Mouse (Mus musculus): Measurements from ENCODE around the gene Gm10073. TPM values are rescaled to one million over a fixed set of nuclear protein-coding genes. Genes with fewer than 3 reads are reported as not detected.

Gm10073 gene
- polyA plus RNA-seq, 1 experiment from 2014 or later: 1.9 TPM

- Histone ChIP-seq H3K79me2 (ENCODE audit: inconsistent target) (no peaks in the 10 kb centered on the region), H3K36me3 (ENCODE audit: inconsistent target) (no peaks in the 10 kb centered on the region), H3K4me3 (ENCODE audit: inconsistent target) (no peak overlapping the region), H3K27ac (no peak overlapping the region)
- WGBS (ENCODE audit: missing documents): 26% methylated on average over 10 of the region's 10 CpGs
These were observed 24.8 kb downstream of the Gm10073 start for GRCm38 (mm10) chr8:106548366-106548936.

- H3K27ac ChIP-seq: no peak overlapping the region
- 53% methylated on average over 7 of the region's 7 CpGs for WGBS (ENCODE audit: missing documents)
- H3K4me3 ChIP-seq (ENCODE audit: inconsistent target): no peak overlapping the region
- no peaks in the 10 kb centered on the region for H3K79me2 ChIP-seq (ENCODE audit: inconsistent target)
- H3K36me3 ChIP-seq (ENCODE audit: inconsistent target): no peaks in the 10 kb centered on the region
These were observed 26.5 kb downstream of the Gm10073 start for GRCm38 (mm10) chr8:106546746-106547145.

GRCm38 (mm10) chr8:106545149-106545548, 28.1 kb downstream of the Gm10073 start:
- Histone ChIP-seq H3K27ac (no peak overlapping the region), H3K4me3 (ENCODE audit: inconsistent target) (no peak overlapping the region), H3K36me3 (ENCODE audit: inconsistent target) (no peaks in the 10 kb centered on the region), H3K79me2 (ENCODE audit: inconsistent target) (no peaks in the 10 kb centered on the region)
- WGBS (ENCODE audit: missing documents): 68% methylated on average over 2 of the region's 2 CpGs

GRCm38 (mm10) chr8:106543043-106543442, 30.2 kb downstream of the Gm10073 start:
- H3K27ac ChIP-seq: no peak overlapping the region
- no peaks in the 10 kb centered on the region for H3K79me2 ChIP-seq (ENCODE audit: inconsistent target)
- no peaks in the 10 kb centered on the region for H3K36me3 ChIP-seq (ENCODE audit: inconsistent target)
- H3K4me3 ChIP-seq (ENCODE audit: inconsistent target): no peak overlapping the region
- WGBS (ENCODE audit: missing documents): 99% methylated on average over 8 of the region's 8 CpGs

- no peak overlapping the region for H3K4me3 ChIP-seq (ENCODE audit: inconsistent target)
- no peak overlapping the region for H3K27ac ChIP-seq
- H3K36me3 ChIP-seq (ENCODE audit: inconsistent target): no peaks in the 10 kb centered on the region
- H3K79me2 ChIP-seq (ENCODE audit: inconsistent target): no peaks in the 10 kb centered on the region
- 93% methylated on average over 11 of the region's 11 CpGs for WGBS (ENCODE audit: missing documents)
These were observed 32.3 kb downstream of the Gm10073 start for GRCm38 (mm10) chr8:106541002-106541401.

GRCm38 (mm10) chr8:106539193-106539592, 34.1 kb downstream of the Gm10073 start:
- no peaks in the 10 kb centered on the region for H3K79me2 ChIP-seq (ENCODE audit: inconsistent target)
- H3K4me3 ChIP-seq (ENCODE audit: inconsistent target): no peak overlapping the region
- no peaks in the 10 kb centered on the region for H3K36me3 ChIP-seq (ENCODE audit: inconsistent target)
- WGBS (ENCODE audit: missing documents): 86% methylated on average over 5 of the region's 5 CpGs
- no peak overlapping the region for H3K27ac ChIP-seq

GRCm38 (mm10) chr8:106535448-106535847, 37.8 kb downstream of the Gm10073 start:
- Histone ChIP-seq H3K4me3 (ENCODE audit: inconsistent target) (no peak overlapping the region), H3K27ac (no peak overlapping the region), H3K36me3 (ENCODE audit: inconsistent target) (no peaks in the 10 kb centered on the region), H3K79me2 (ENCODE audit: inconsistent target) (no peaks in the 10 kb centered on the region)
- WGBS (ENCODE audit: missing documents): 67% methylated on average over 4 of the region's 4 CpGs

GRCm38 (mm10) chr8:106534449-106534848, 38.8 kb downstream of the Gm10073 start:
- WGBS (ENCODE audit: missing documents): 35% methylated on average over 6 of the region's 6 CpGs
- Histone ChIP-seq H3K79me2 (ENCODE audit: inconsistent target) (no peaks in the 10 kb centered on the region), H3K4me3 (ENCODE audit: inconsistent target) (no peak overlapping the region), H3K27ac (no peak overlapping the region), H3K36me3 (ENCODE audit: inconsistent target) (no peaks in the 10 kb centered on the region)

- 35% methylated on average over 7 of the region's 7 CpGs for WGBS (ENCODE audit: missing documents)
- Histone ChIP-seq H3K36me3 (ENCODE audit: inconsistent target) (no peaks in the 10 kb centered on the region), H3K79me2 (ENCODE audit: inconsistent target) (no peaks in the 10 kb centered on the region), H3K4me3 (ENCODE audit: inconsistent target) (no peak overlapping the region), H3K27ac (no peak overlapping the region)
These were observed 39.6 kb downstream of the Gm10073 start for GRCm38 (mm10) chr8:106533709-106534108.

- Histone ChIP-seq H3K36me3 (ENCODE audit: inconsistent target) (no peaks in the 10 kb centered on the region), H3K27ac (no peak overlapping the region), H3K79me2 (ENCODE audit: inconsistent target) (no peaks in the 10 kb centered on the region), H3K4me3 (ENCODE audit: inconsistent target) (no peak overlapping the region)
- 72% methylated on average over 4 of the region's 4 CpGs for WGBS (ENCODE audit: missing documents)
These were observed 42.7 kb downstream of the Gm10073 start for GRCm38 (mm10) chr8:106530566-106530965.

GRCm38 (mm10) chr8:106529885-106530482, 43.3 kb downstream of the Gm10073 start:
- WGBS (ENCODE audit: missing documents): 88% methylated on average over 10 of the region's 10 CpGs
- Histone ChIP-seq H3K4me3 (ENCODE audit: inconsistent target) (no peak overlapping the region), H3K27ac (no peak overlapping the region), H3K36me3 (ENCODE audit: inconsistent target) (no peaks in the 10 kb centered on the region), H3K79me2 (ENCODE audit: inconsistent target) (no peaks in the 10 kb centered on the region)

GRCm38 (mm10) chr8:106528596-106529249, 44.5 kb downstream of the Gm10073 start:
- Histone ChIP-seq H3K27ac (no peak overlapping the region), H3K36me3 (ENCODE audit: inconsistent target) (no peaks in the 10 kb centered on the region), H3K79me2 (ENCODE audit: inconsistent target) (no peaks in the 10 kb centered on the region), H3K4me3 (ENCODE audit: inconsistent target) (no peak overlapping the region)
- WGBS (ENCODE audit: missing documents): 90% methylated on average over 9 of the region's 9 CpGs

GRCm38 (mm10) chr8:106527241-106528036, 45.8 kb downstream of the Gm10073 start:
- Histone ChIP-seq H3K36me3 (ENCODE audit: inconsistent target) (no peaks in the 10 kb centered on the region), H3K27ac (no peak overlapping the region)
- 85% methylated on average over 9 of the region's 9 CpGs for WGBS (ENCODE audit: missing documents)

GRCm38 (mm10) chr8:106526725-106527124, 46.5 kb downstream of the Gm10073 start:
- WGBS (ENCODE audit: missing documents): 81% methylated on average over 6 of the region's 6 CpGs
- H3K27ac ChIP-seq: no peak overlapping the region
- no peaks in the 10 kb centered on the region for H3K79me2 ChIP-seq (ENCODE audit: inconsistent target)
- no peaks in the 10 kb centered on the region for H3K36me3 ChIP-seq (ENCODE audit: inconsistent target)
- H3K4me3 ChIP-seq (ENCODE audit: inconsistent target): no peak overlapping the region

More at GRCm38 (mm10) chr8:106527241-106528036, 45.8 kb downstream of the Gm10073 start:
- Histone ChIP-seq H3K79me2 (ENCODE audit: inconsistent target) (no peaks in the 10 kb centered on the region), H3K4me3 (ENCODE audit: inconsistent target) (no peak overlapping the region)

All from macrophage (primary cell).